Mouse (Mus musculus): ENCODE measurements around the gene Nek3. TPM values are rescaled to one million over a fixed set of nuclear protein-coding genes. Genes with fewer than 3 reads are reported as not detected.
A peak's percentile ranks its signal among the peaks of the same experiment; 100 is the strongest.
"Not testable (repeated sequence)": the region's sequence is repeated elsewhere in the genome, so short reads cannot be mapped to it uniquely, and the experiment has no call there.

Nek3 gene
- polyA plus RNA-seq, 1 experiment from 2014 or later, result 4.7 TPM

DNA sequence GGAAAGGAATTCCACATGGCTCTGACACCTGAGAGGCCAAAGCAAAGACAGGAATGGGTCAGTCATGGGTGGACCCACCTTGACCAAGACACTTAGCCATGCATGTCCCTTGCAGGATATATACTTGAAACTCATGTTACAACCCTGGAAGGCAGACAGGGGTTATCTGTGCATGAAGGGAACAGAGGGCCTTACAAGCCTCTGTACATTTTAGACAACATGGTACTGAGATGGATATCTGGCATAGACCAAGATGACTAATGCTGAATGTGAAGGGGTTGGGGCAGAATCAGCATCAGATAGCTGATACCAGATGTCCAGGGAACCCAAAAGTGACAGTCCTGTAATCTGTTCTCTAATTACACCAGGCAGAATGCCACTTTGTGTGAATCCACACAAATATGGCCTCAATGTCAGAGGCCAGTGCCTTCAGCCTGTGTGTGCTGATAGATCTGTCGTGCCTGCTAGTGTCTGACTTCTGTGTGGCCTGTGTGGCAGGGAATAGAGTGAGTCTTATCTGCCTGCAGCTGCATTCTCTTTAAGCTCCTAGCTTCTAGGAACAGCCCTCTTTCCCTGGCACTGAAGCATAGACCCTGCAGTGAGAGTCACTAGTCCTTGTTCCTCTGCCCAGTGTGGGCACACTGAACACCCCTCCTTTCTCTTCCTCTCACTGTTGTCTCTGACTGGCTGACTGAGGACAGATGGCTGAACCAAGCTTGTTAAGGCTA, 22.3 kb downstream of the Nek3 start:
- Histone ChIP-seq H3K4me3 (no peak overlapping the region), H3K27ac (ENCODE audit: poor library complexity, severe bottlenecking) (no peak overlapping the region), H3K4me1 (replicated peaks) (peaks cover 15% of the 10 kb centered on the region), H3K9ac (no peak overlapping the region), H3K4me2 (no peak overlapping the region), H3K9me3 (replicated peaks) (no peaks in the 10 kb centered on the region), H3K27me3 (replicated peaks) (no peaks in the 10 kb centered on the region), H3K36me3 (peaks cover 16% of the 10 kb centered on the region)
- no peak; the same call in 1 of the 2 replicates for ATAC-seq (ENCODE audit: insufficient number of reproducible peaks, low FRiP score)
- 16% methylated on average over 1 of the region's 1 CpGs for WGBS

DNA sequence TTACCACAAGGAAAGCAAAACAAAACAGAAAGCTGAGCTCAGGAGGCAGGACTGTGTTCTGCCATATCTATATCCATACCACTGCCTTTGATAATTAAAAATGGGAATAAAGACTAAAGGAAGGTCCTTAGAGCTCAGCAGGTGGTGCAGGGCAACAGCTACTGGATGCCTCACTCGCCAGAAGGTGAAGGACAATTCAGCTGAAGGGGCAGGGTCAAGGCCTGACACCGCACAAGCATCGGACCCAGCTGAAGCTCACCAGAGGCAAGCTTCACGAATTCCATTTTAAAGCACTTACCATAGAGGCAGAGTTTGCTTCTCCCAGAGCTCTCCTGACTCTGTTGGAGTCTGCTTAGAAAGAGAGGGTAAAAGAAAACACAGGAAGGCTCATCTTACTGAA, 23.6 kb downstream of the Nek3 start:
- no peak overlapping the region for H3K4me3 ChIP-seq
- no peaks in the 10 kb centered on the region for H3K9me3 ChIP-seq (replicated peaks)
- peaks cover 9% of the 10 kb centered on the region for H3K36me3 ChIP-seq
- ATAC-seq (ENCODE audit: insufficient number of reproducible peaks, low FRiP score), result no peak
- H3K27me3 ChIP-seq (replicated peaks), result no peaks in the 10 kb centered on the region
- peaks cover 15% of the 10 kb centered on the region for H3K4me1 ChIP-seq (replicated peaks)
- no peak overlapping the region for H3K4me2 ChIP-seq
- H3K27ac ChIP-seq (ENCODE audit: poor library complexity, severe bottlenecking), result no peak overlapping the region
- no peak overlapping the region for H3K9ac ChIP-seq
- 82% methylated on average over 4 of the region's 4 CpGs for WGBS

DNA sequence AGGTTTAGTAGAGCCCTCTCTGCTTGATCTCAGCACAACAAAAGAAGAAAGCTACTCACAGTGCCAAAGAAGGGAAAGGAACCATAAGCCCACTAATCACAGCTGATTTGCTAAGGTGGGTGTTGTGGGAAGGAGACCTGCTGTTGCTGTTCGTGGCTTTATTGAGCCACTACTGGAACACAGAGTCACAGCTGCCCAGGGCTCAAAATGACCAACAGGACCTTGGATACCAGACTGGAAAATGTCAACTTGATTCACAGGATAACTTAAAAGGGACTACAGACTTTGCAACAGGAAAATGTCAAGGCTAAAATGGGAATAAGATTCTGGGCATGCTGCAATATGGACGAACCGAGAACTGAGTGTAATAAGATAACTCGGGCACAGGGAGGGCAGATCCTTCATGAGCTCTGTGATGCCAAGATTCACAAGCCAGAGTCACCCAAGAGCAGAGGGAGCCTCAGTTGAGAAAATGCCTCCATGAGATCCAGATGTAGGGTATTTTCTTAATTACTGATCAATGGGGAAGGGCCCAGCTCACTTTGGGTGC, 24.3 kb downstream of the Nek3 start:
- H3K9ac ChIP-seq, result no peak overlapping the region
- peaks cover 15% of the 10 kb centered on the region for H3K4me1 ChIP-seq (replicated peaks)
- H3K36me3 ChIP-seq, result peaks cover 9% of the 10 kb centered on the region
- no peaks in the 10 kb centered on the region for H3K9me3 ChIP-seq (replicated peaks)
- H3K4me3 ChIP-seq, result no peak overlapping the region
- no peak for ATAC-seq (ENCODE audit: insufficient number of reproducible peaks, low FRiP score)
- no peak overlapping the region for H3K4me2 ChIP-seq
- WGBS, result 78% methylated on average over 4 of the region's 4 CpGs
- no peaks in the 10 kb centered on the region for H3K27me3 ChIP-seq (replicated peaks)
- H3K27ac ChIP-seq (ENCODE audit: poor library complexity, severe bottlenecking), result no peak overlapping the region

DNA sequence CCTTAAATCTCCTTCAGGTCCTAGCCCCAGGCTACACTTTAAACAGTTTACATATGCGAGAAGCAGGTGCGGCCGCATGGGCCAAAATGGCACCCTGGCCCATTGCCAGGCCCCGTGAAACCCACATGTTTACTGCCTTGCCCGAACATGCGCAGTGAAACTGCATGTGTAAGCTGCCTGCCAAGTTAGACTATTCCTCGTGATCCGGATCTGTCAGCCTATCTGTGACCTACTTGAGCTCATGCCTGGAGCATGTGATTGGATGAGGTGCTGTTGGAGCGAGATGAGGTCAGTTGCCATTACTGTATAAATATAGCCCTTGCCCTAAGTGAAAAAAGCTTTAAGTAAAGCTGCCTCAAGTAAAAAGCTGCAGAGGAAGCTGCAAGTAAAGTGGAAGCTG, 29.8 kb downstream of the Nek3 start:
- peaks cover 17% of the 10 kb centered on the region for H3K36me3 ChIP-seq
- H3K27ac ChIP-seq (ENCODE audit: poor library complexity, severe bottlenecking); H3K27me3 ChIP-seq (replicated peaks); H3K9me3 ChIP-seq (replicated peaks); H3K4me3 ChIP-seq; H3K4me1 ChIP-seq (replicated peaks); ATAC-seq (ENCODE audit: insufficient number of reproducible peaks, low FRiP score); H3K4me2 ChIP-seq; H3K9ac ChIP-seq: not testable (repeated sequence)
- 86% methylated on average over 9 of the region's 9 CpGs for WGBS

DNA sequence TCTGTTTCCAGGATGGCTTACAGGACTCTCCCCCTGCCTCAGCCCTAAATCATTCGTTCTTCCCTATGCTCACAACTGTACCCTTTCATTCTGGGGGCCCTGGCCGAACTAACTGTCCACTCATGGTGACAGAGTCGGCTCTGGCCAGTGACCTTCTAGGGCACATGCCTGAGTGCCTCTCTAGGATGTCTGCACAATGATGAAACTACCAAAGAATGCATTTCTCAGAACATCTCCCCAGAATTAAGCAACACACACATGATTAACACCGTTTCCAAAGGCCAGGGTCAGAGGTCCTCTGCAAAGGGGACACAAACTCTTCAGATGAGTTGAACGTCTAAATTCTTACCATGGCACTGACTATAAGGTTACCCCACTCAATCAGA, 31.5 kb downstream of the Nek3 start:
- Histone ChIP-seq H3K27me3 (replicated peaks) (no peaks in the 10 kb centered on the region), H3K9me3 (replicated peaks) (no peaks in the 10 kb centered on the region), H3K4me2 (no peak overlapping the region), H3K36me3 (peaks cover 11% of the 10 kb centered on the region; the same call in 1 of the 2 replicates), H3K4me1 (replicated peaks) (no peaks in the 10 kb centered on the region), H3K27ac (ENCODE audit: poor library complexity, severe bottlenecking) (no peak overlapping the region), H3K9ac (no peak overlapping the region), H3K4me3 (no peak overlapping the region)
- no peak for ATAC-seq (ENCODE audit: insufficient number of reproducible peaks, low FRiP score)
- 74% methylated on average over 5 of the region's 5 CpGs for WGBS

DNA sequence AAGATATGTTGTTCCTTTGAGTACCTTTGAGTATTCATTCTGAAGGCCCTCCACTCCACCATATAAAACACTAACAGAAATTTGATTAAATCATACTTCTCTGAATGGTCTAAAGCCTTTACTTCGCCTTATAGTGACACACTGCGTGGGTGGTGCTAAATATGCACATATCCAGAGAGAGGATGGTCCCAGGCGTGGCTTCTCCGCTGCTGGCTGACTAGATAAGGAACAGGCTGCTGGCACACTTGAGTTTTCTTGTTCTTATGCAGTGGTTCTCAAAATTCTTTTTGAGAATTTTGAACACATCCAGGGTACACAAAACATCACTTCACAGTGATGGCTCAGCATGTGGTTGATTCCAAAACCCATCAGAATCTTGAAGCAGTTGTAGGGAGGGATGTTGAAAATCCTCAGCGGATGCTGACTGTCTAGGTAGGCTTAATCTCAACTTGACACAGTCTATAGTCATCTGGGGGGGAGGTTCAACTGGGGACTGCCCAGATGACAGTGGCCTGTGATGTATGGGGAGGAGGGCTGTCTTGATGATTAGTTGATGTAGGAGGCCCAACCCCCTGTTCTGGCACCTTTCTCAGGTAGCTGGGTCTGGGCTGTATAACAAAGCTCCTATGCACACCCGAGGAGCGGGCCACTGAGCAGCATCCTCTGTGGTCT, 32.0 kb downstream of the Nek3 start:
- Histone ChIP-seq H3K4me2 (no peak overlapping the region), H3K9me3 (replicated peaks) (no peaks in the 10 kb centered on the region), H3K27me3 (replicated peaks) (no peaks in the 10 kb centered on the region), H3K36me3 (peaks cover 13% of the 10 kb centered on the region; the same call in 1 of the 2 replicates), H3K4me3 (no peak overlapping the region), H3K27ac (ENCODE audit: poor library complexity, severe bottlenecking) (no peak overlapping the region), H3K9ac (no peak overlapping the region), H3K4me1 (replicated peaks) (no peaks in the 10 kb centered on the region)
- 83% methylated on average over 7 of the region's 7 CpGs for WGBS
- ATAC-seq (ENCODE audit: insufficient number of reproducible peaks, low FRiP score), result peak; percentile 57; the same call in 1 of the 2 replicates

DNA sequence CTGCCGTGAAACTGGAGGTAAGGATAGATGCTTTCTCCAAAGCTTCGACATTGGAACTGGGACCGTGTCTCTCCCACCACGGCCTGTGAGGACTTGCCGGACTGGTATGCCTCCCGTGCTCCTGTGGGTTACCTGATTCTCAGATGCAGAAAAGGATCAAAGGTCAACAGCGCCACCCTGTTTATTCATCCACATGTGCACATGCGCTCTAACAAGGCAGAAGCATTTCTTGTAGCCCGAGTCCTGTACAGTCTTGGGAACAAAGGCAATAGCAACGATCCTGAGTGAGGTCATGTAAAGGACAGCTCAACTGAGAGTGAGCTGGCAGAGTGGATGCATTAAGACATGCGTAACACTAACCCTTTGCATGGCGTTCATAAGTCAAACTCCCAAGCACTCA, 34.2 kb downstream of the Nek3 start:
- H3K4me2 ChIP-seq, result no peak overlapping the region
- no peaks in the 10 kb centered on the region for H3K27me3 ChIP-seq (replicated peaks)
- no peak overlapping the region for H3K9ac ChIP-seq
- WGBS, result 86% methylated on average over 12 of the region's 12 CpGs
- H3K27ac ChIP-seq (ENCODE audit: poor library complexity, severe bottlenecking), result no peak overlapping the region
- no peaks in the 10 kb centered on the region for H3K4me1 ChIP-seq (replicated peaks)
- H3K36me3 ChIP-seq, result peaks cover 33% of the 10 kb centered on the region
- no peak overlapping the region for H3K4me3 ChIP-seq
- H3K9me3 ChIP-seq (replicated peaks), result no peaks in the 10 kb centered on the region
- ATAC-seq (ENCODE audit: insufficient number of reproducible peaks, low FRiP score), result no peak

DNA sequence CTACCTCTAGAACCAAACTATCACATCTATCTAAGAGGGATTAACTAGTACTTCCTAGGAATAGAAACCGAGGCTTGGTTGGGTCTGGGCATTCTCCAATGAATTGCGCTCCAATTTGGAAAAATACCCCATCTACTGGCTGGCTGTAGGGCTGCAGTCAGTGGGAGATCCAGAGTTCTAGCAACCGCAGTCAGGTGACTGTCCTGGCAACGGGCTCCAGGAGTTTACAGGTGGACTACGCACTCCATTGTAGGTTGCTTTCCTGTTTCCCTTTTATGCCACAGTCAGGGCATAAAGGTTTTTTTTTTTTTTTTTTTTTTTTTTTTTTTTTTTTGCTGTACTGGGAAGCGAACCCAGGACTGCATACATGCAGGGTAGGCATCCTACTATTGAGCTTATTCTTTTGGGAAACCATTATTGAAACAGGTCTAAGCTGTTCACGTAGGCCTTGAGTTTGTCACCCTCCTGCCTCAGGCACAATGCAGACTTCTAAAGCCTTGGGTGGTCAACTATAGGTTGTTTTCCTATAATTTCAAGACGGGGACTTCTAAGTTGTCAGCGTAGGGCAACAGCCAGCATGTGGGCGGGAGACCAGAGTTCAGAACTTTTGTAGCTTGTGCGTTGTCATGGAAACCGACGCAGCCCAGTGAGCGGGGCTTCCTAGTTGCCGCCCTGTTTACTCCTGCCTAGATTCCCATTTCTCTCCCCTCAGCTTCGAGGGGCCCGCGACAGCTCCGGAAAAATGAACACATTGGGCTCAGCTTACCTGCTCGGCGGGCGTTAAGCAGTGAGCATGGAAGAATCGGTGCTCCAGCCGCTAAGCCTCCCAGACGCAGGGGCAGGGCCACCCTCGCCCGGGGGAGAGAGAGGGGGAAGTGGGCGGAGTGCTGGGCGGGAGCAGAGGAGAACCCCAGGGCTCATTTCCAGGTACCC, 41.7 kb downstream of the Nek3 start, which contains the start of gene Nek5:
Gene Nek5 (minus strand): TSS at position 834 of the 933 bp plus-strand sequence.
- Histone ChIP-seq H3K9me3 (replicated peaks) (no peaks in the 10 kb centered on the region), H3K4me2 (peak within 1 kb of the TSS; percentile 85), H3K27ac (ENCODE audit: poor library complexity, severe bottlenecking) (no peak within 1 kb of the TSS), H3K36me3 (peaks cover 22% of the 10 kb centered on the region), H3K4me1 (replicated peaks) (peaks cover 11% of the 10 kb centered on the region; the same call in 1 of the 2 replicates), H3K9ac (peak within 1 kb of the TSS; percentile 66), H3K4me3 (peak within 1 kb of the TSS; percentile 54), H3K27me3 (replicated peaks) (no peaks in the 10 kb centered on the region)
- peak; percentile 73 for ATAC-seq (ENCODE audit: insufficient number of reproducible peaks, low FRiP score)
- WGBS, result 2% methylated on average over 29 of the region's 29 CpGs

DNA sequence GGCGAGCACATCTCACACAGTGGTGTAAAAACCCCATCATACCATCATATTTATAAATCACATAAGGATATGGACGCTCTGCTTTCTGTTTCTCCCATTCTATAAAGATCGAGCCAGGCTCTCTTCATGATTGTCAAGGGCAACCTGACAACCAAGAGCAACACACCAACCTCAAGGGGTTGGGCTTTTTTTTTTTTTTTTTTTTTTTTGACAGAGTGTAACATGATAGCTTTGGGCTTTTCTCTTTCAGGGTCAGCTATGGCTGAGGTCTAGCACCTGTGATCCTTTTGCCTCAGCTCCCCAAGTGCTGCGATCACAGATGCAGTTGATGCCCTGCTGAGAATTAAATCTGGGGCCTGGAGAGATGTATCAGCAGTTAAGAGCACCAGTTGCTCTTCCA, 59.2 kb downstream of the Nek3 start:
- no peak overlapping the region for H3K4me2 ChIP-seq
- 62% methylated on average over 4 of the region's 4 CpGs for WGBS
- no peak overlapping the region for H3K9ac ChIP-seq
- ATAC-seq (ENCODE audit: insufficient number of reproducible peaks, low FRiP score), result no peak
- H3K4me1 ChIP-seq (replicated peaks), result no peaks in the 10 kb centered on the region
- no peak overlapping the region for H3K27ac ChIP-seq (ENCODE audit: poor library complexity, severe bottlenecking)
- no peak overlapping the region for H3K4me3 ChIP-seq
- no peaks in the 10 kb centered on the region for H3K9me3 ChIP-seq (replicated peaks)
- H3K36me3 ChIP-seq, result no peaks in the 10 kb centered on the region
- H3K27me3 ChIP-seq (replicated peaks), result no peaks in the 10 kb centered on the region

DNA sequence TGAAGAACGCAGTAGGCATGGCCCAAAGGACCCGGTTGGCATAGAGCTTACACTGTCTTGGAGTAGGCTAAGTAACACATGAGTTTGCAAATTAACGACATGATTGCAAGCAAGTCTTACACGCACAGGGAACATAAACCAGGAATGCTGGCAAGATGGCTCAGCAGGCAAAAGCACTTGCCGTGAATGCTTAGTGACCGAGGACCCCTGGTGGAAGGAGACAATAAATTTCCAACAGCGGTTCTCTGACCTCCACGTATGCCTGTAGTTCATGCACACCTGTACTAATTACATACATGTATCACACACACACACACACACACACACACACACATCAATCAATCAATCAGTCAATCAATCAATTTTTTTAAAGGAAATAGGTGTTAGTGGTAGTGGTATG, 74.7 kb downstream of the Nek3 start:
- Histone ChIP-seq H3K4me2 (no peak overlapping the region), H3K27me3 (replicated peaks) (no peaks in the 10 kb centered on the region), H3K4me1 (replicated peaks) (no peaks in the 10 kb centered on the region), H3K9ac (no peak overlapping the region), H3K4me3 (no peak overlapping the region), H3K9me3 (replicated peaks) (no peaks in the 10 kb centered on the region), H3K36me3 (no peaks in the 10 kb centered on the region), H3K27ac (ENCODE audit: poor library complexity, severe bottlenecking) (no peak overlapping the region)
- no peak for ATAC-seq (ENCODE audit: insufficient number of reproducible peaks, low FRiP score)
- 48% methylated on average over 8 of the region's 8 CpGs for WGBS

DNA sequence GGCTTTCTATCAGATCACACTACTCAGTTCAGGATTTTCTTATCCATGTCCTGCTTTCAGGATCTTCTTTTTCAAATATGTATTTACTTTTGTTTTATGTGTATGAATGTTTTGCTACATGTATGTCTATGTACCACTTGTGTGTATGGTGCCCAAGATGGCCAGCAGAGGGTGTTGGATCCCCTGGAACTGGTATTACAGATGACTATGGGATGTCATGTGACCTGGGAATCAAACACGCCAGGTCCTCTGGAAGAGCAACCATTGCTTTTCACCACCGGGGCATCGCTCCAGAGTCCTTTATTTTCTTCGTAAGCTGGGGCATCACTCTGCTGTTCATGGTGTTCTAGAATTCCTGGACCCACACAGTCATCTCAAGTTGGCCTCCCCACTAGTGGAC, 77.0 kb downstream of the Nek3 start:
- no peaks in the 10 kb centered on the region for H3K27me3 ChIP-seq (replicated peaks)
- H3K36me3 ChIP-seq, result no peaks in the 10 kb centered on the region
- ATAC-seq (ENCODE audit: insufficient number of reproducible peaks, low FRiP score), result no peak

More for the DNA sequence above, 77.0 kb downstream of the Nek3 start:
- H3K9ac ChIP-seq, result no peak overlapping the region
- no peak overlapping the region for H3K27ac ChIP-seq (ENCODE audit: poor library complexity, severe bottlenecking)
- H3K4me1 ChIP-seq (replicated peaks), result no peaks in the 10 kb centered on the region
- WGBS, result 97% methylated on average over 4 of the region's 4 CpGs
- H3K9me3 ChIP-seq (replicated peaks), result no peaks in the 10 kb centered on the region
- H3K4me3 ChIP-seq, result no peak overlapping the region
- no peak overlapping the region for H3K4me2 ChIP-seq
